Mouse (Mus musculus): ENCODE measurements around the gene Mfng. TPM values are rescaled to one million over a fixed set of nuclear protein-coding genes. Genes with fewer than 3 reads are reported as not detected.

Mfng gene
- 1 to 10 TPM; 5.6 to 7.1 TPM for total RNA-seq (2021)
- long read RNA-seq, experiment 1, transcript Mfng-201 (8 exons, 1,865 nt): major isoform, 6 of 6 reads
- long read RNA-seq, experiment 1, partial matches to known transcripts: 0 of 6 reads
- long read RNA-seq, experiment 1, other reads (novel, unspliced or antisense): 0 of 6 reads
- long read RNA-seq, experiment 2, partial matches to known transcripts: 0 of 6 reads
- long read RNA-seq, experiment 2, other reads (novel, unspliced or antisense): 2 of 6 reads

DNA sequence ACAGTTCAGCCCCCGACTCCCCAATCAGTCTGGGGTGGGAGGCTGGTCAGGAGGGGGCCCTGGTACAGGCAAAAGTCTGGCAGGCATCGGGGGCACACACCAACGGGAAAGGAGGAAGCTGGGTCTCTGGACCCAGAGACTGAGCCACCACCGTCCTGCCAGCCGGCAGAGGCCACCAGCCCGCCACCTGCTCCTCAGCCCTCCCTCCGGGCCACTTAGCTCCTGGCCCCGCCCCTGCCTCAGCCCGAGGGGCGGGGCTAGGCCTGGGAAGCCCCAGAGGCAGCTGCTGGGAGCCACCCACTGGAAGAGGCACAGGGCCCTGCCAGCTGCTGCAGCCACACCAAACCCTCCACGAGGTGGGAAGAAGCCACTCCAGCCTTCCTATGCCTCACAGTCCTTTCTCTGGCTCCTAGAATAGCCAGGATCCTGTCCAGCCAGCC lies at the start of gene Mfng:
Mfng (minus strand) TSS at position 186 of the 440 bp plus-strand sequence.
- DNase-seq: peak; percentile 84
- intact Hi-C loops (cut with DNase I; ENCODE audit: low total_unique reads): no loop called here

DNA sequence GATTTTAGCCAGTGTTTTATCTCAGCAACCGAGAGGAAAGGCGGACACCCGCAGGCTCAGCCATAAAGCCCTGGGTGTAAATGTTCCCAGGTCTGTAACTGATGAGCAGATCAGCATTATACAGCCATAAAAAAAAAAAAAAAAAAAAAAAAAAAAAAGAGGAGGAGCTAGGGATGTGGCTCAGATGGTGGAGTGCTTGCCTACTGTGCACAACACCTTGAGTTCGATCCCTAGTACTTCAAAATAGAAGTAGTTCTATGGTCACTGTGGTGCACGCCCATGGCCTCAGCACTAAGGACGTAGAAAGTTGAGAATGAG lies 42.8 kb upstream of the Mfng start:
- intact Hi-C loops (cut with DNase I; ENCODE audit: low total_unique reads): loop anchor here (5.0 kb wide), 1 partner anchor 36 kb away; no protein-coding TSS in a partner anchor
- DNase-seq: no peak

DNA sequence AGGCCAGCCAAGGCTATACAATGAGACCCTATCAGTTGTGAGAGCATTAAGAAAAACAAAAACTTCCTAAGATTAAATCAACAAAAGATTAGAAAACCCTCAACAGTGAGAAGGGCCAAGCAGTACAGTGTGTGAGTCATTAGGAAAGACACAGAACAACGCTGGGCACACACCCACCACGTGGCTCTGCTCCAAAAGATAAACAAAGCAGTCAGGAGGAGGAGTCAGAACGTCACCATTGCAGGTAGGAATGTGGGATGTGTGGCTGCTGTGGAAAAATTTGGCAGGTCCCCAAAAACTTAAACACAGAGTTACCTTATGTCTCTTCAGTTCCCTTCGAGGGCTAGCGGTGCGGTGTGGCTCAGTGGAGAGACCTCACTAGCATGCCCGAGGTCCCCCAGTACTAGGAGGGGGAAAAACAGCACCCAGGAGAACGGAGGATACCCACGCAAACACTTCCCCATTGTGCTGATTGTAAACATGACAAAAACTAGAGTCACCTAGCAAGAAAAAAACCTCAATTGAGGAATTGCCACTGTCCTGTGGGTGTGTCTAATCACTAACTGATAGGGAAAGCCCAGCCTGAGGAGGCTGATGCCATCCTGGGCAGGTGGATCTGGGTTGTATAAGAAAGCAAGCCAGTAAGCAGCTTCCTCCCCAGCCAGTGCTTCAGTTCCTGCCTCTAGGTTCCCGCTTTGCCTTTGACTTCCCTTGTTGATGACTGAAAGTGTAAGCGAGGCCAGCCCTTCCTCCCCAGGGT lies 42.2 kb upstream of the Mfng start:
- DNase-seq: no peak
- intact Hi-C loops (cut with DNase I; ENCODE audit: low total_unique reads): loop anchor here (5.0 kb wide), 1 partner anchor 37 kb away; no protein-coding TSS in a partner anchor

DNA sequence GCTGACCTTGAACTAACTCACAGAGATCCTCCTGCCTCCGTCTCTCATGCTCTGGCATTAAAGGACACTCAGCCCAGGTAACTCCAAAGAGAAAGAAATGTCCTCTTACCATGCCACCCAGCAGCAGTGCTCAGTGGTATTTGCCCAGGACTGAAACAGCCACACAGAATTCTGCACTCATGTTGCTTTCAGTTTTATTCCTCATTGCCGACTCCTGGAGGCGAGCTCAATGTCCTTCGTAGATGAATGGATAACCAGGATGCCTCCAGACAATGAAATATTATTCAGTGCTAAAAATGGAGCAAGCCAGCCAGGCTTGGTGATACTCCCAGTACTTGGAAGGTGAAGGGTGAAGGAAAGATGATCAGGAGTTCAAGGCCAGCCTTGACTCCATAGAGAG lies 40.3 kb upstream of the Mfng start:
- intact Hi-C loops (cut with DNase I; ENCODE audit: low total_unique reads): no loop called here

DNA sequence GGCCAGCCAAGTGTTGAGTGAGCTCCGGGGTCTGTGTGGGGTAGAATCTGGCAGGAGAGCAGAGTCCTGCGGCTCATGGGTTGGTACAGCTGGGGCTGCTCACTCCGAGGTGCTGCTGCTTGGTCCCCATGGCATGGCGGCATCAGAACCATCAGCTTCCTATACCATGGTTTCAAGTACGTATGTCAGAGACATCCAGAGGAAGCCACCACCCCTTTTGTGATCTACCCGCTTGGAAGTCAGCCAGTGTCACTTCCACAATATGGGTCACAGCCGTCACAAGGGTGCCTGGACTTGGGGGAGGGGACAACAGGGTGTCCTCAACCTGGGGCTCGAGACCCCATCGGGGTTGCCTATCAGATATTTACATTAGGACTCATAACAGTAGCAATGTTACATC lies 36.9 kb upstream of the Mfng start:
- DNase-seq: no peak
- intact Hi-C loops (cut with DNase I; ENCODE audit: low total_unique reads): no loop called here

More for the DNA sequence above, 40.3 kb upstream of the Mfng start:
- DNase-seq: no peak

DNA sequence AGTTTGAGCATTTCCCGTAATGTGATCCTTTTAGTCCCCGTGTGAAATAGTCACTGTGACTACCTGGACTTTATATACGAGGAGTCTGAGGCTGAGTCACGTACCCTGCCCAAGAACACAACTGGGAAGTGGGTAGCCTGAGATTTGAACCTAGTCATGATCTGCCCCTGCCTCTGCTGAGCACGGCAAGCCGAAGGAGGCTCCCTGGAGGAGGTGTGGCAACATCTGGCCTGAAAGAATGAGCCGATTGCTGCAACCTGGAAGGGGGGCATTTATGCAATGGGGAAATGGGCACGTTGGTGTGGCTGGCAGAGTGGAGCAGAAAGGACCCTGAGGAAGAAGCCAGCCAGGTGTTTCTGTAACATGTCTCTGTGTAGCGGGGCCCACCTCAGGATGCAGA lies 36.5 kb upstream of the Mfng start:
- intact Hi-C loops (cut with DNase I; ENCODE audit: low total_unique reads): no loop called here
- no peak for DNase-seq

DNA sequence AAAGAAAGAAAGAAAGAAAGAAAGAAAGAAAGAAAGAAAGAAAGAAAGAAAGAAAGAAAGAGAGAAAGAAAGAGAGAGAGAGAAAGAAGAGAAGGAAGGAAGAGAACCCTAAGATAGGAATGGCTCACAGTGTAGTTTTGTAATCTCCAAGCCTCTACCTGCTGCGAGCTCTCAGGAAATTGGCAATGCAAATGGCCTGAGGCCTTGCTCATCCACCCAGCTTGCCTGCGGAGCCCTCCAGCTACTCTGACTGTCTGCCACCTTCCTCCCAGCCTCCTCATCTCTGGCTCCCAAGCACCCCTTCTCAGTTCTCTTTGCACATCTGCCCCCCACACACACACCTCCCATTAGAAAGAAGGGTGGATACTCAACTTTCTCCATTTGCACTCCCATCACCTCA lies 35.7 kb upstream of the Mfng start:
- intact Hi-C loops (cut with DNase I; ENCODE audit: low total_unique reads): no loop called here
- DNase-seq: no peak

DNA sequence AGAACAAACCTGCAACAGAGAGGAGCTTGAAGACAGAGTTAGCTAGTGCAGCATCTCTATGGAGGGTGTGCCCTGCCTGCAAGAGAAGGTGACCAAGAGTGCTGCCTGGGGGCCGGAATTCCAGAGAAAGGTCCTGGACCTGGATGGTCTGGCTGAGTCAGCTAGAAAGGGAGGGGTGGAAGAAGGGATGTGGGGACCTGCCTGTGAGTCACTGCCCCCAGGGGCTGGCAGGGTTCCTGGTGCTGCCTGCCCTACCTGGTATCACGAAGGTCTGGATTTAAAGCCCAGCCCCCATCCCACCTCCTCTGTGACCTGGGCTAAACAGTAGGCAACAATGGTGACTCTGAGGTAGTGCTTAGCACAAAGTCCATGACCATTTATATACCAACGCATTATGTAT lies 33.9 kb upstream of the Mfng start:
- intact Hi-C loops (cut with DNase I; ENCODE audit: low total_unique reads): no loop called here

DNA sequence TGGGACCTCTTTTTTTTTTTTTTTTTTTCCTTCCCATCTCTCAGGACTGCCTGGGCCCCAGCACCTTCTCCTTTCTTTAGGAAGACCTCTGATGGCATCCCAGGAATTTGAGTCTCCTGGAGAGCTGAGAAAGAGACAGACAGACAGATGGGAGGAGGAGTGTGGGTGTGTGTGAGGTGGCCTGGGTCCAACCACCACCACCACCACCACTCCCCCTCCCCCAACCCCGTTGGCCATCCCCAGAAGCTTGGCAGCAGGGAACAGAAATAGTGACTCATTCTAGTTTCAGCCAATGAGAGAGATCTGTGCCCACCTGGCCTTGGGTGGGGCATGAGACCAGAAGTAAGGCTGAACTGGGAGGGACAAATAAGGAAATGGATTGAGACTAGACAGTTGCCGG lies 33.3 kb upstream of the Mfng start:
- intact Hi-C loops (cut with DNase I; ENCODE audit: low total_unique reads): no loop called here
- no peak for DNase-seq

More for the DNA sequence above, 33.9 kb upstream of the Mfng start:
- DNase-seq: no peak

DNA sequence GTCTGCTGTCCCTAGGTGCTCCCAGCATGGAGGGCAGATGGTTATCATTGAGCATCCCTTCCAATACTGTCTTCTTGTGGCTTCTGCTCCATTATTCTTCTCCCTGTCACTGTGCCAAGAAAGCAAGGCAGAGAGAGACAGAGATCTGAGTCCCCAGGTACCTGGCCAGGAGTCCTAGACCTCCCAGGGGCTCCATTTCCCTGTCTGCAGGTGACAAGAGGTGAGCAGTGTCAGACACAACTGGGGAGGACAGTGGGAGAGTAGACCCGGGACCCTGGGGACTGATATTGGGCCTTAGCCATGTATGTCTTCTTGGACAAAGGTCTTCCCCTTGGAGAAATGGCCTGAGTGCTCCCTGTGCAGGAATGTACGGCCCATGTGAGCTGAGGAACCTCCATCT lies 32.1 kb upstream of the Mfng start:
- peak; percentile 8 for DNase-seq
- intact Hi-C loops (cut with DNase I; ENCODE audit: low total_unique reads): no loop called here

DNA sequence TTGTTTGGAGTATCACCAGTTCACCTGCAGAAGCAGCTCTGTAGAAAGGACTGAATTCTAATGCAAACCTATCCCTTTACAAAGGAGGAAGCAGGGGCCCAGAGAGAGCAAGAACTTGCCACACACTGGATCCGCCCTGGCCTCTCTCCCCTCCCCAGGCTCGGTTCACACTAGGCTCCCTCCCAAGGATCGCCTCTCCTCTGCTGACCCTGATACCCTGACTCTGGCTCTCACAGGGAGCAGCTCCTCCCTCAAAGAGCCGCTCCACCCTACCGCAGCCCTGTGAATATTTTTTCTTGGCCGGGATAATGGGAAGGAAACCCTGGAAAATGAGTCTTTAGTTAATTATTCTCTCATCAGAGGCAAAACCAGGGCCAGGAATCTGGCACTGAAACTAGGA lies 31.1 kb upstream of the Mfng start:
- intact Hi-C loops (cut with DNase I; ENCODE audit: low total_unique reads): no loop called here
- peak; percentile 49 for DNase-seq

DNA sequence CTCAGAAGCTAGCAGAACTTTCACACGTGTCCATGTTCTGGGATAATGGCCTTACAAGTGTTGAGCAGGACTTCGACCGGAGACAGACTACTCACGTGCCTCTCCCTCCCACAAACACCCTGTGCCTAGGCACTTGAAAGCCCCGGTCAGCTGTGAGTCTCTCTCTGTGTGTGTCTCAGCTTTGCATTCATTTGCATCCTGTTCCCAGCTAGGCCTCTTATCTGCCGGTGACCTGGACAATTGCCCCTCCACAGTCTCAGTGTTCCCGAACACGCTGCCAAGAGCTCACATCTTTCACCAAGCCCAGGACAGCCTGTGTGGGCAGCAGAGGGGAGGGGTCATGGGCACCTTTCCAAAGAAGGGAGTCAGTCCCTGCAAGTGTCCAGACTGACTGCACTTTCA lies 30.2 kb upstream of the Mfng start:
- intact Hi-C loops (cut with DNase I; ENCODE audit: low total_unique reads): no loop called here
- DNase-seq: peak; percentile 41

DNA sequence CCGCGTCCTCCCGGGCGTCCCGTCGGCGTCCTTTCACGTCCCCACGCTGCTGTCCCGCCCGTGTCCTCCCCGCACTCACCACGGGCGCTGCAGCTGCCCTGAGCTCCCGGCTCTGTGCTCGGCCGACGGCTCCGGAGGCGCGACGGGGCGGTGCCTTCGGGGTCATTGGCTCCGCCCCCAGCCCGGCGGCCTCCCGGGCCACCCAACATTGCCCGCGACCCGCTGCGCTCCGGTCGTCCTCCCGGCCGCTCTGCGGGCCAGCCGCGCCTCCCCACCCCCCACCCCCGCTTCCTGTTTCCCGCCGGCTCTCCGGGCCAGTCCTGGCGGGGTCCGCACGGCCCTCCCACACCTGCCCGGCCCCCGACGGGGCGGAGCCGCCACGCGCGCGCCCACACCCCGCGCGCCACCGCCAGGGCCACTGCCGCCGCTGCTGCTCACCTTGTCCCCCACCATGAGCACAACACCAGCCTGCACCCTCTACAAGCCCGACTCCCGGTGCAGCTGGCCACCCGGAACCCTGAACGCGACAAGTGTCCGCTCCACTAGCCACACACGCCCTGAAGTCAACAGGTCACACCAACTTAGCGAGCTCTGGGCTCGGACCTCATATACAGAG lies 29.6 kb upstream of the Mfng start, which contains the start of gene Card10:
Card10 (minus strand) TSS at position 267 of the 616 bp plus-strand sequence.
- peak; percentile 70 for DNase-seq
- intact Hi-C loops (cut with DNase I; ENCODE audit: low total_unique reads): no loop called here

DNA sequence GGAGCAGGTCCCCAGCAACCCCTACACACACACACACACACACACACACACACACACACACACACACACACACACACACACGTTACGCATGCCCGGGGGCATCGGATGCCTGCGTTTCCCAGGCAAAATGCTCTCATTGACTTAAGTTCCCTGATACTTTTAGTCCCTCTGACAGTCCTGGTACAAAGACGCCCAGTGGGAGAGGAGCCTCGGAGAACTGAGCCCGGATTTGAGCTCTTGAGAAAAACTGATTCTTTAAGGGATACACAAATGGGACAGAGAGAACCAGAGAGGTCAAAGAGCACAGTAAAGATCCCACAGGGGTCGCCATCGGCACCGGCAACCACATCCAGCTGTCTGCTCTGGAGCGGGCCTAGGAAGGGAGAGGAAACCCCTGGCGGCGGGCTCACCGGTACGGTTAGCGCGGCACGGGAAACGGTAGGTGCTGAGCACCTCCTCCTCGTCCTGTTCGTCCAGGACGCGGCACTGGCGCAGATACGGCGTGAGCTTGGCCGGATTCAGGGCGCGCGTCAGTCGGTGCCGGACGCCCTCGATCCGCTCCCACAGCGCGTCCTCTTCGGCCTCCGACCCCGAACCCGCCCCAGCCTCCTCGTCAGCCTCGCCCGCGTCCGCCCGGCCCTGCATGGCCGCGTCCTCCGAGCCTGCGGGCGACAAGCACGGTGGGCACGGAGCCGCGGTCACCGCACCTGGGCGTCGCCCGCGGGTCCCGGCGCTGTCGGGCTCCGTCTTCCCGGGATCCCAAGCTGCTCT lies 28.9 kb upstream of the Mfng start:
- intact Hi-C loops (cut with DNase I; ENCODE audit: low total_unique reads): no loop called here
- peak; percentile 46 for DNase-seq

DNA sequence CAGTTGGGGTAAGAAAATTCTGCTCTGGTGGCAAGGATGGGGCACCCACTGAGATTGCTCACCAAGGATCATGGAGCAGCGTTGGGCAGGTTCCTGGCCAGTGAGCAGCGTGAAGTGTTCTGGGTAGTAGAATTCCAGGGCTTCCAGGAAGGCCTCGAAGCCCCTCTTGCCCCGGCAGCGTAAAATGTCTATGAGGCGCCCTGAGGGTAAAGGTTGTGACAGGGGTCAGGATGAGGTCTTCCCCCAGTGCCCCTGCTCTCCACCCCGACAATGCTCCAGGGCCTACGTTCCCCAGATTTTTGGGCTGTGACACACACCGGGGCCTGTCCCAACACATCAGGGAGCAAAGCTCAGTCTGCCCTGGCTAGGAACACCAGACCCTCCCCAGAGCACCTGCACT lies 28.3 kb upstream of the Mfng start:
- intact Hi-C loops (cut with DNase I; ENCODE audit: low total_unique reads): no loop called here

DNA sequence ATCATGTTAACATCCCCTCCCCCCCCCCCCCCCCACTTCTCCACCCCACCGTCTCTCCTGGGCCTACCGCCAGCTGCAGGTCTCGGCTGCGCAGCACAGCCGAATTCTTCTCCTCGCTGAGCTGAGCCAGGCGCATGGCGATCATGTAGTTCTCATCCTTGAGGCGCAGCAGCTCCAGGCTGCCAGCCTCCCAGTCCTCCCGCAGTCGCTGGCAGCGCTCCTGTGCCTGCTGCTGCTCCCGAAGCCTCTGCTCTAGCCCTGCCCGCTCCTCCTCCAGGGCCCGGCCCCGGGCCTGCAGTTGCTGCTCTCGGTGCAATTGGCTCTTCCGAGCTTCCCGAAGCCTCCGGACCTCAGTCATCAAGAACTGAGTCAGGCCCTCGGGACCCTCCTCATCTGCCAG lies 25.8 kb upstream of the Mfng start:
- intact Hi-C loops (cut with DNase I; ENCODE audit: low total_unique reads): no loop called here
- DNase-seq: peak; percentile 65

More for the DNA sequence above, 28.3 kb upstream of the Mfng start:
- no peak for DNase-seq

DNA sequence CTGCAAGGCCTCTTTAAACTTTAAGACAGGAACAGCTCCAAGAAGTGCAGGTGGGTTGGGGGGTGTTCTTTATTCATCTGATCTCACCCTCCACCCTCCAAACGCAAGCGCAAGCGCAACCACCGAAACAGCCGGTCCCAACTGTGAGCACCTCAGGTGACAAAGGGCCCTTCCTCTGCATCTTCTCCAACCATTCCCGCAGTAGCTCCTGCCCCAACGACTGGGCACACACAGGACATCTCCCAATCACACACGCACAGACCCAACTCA lies 23.7 kb upstream of the Mfng start:
- intact Hi-C loops (cut with DNase I; ENCODE audit: low total_unique reads): no loop called here
- no peak for DNase-seq

DNA sequence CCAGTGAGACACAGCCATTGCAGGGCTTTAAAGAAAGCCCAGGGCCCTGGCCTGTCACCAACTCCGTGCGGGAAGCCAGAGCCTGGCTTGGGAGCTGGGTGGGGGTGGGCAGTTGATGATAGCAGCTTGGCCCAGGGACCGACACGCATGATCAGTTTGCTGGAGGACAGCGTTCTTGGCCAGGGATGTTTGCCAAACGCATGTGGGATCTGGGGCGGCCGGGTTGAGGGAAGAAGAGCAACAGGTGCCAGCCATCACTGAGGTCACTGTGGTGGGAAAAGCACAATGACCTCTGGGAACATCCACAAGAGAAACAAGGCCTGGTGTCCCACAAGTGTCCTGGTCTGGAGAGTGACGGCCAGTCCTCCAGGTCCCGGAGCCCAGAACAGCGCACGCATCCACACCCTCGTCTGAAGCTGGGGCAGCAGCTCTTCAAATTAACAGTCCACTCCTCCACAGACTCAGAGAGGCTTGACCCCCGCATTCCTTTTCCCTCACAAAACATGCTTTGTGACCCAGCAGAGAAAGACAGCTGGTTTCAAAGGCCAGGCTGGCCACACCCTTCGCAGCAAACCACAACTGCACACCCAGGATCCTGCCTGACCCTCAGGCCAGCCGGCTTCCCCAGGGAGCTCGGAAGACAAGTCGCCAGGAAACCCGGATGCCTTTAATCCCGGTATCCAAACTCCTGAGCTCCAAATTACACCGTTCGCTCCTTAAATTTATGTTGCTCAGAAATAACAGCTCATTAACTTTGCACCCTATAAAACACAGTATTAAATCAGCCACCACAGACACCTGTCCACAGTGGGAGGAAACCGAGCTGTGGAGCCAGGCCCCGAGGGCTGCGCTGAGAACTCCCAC lies 23.2 kb upstream of the Mfng start:
- intact Hi-C loops (cut with DNase I; ENCODE audit: low total_unique reads): no loop called here
- peak; percentile 71 for DNase-seq

DNA sequence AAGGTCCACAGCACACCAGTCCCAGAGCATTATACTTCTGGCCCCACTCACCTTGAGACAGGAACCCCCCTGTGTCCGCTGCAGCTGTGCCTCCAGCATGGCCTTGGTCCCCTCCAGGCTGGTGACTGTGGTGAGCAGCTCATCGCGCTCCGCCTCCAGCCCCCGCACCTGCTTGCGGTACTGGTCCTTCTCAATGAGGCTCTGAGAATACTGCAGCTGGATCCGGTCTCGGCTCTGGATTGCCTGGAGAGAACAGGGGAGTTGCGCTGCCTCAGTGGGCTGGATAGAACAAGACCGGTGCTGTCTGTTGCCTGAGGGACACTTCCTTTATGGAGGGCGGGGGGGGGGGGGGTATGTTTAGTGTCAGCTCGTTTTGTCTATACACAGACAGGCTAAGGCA lies 17.7 kb upstream of the Mfng start:
- intact Hi-C loops (cut with DNase I; ENCODE audit: low total_unique reads): no loop called here
- peak; percentile 17 for DNase-seq
